Mouse (Mus musculus): ENCODE data around the gene Itpr3. TPM values are rescaled to one million over a fixed set of nuclear protein-coding genes. Genes with fewer than 3 reads are reported as not detected.

The Itpr3 gene
- polyA plus RNA-seq, 1 experiment: 21.9 TPM

GRCm38 (mm10) chr17:27121781-27122180 lies 64.7 kb downstream of the Itpr3 start:
- H3K9ac ChIP-seq (ENCODE audit: low read depth, poor library complexity, severe bottlenecking): no peak overlapping the region
- peaks cover 8% of the 10 kb centered on the region; the same call in 1 of the 2 replicates for H3K36me3 ChIP-seq (ENCODE audit: control insufficient read depth, insufficient read depth, low read length, poor library complexity, severe bottlenecking)
- H3K27me3 ChIP-seq (ENCODE audit: control insufficient read depth, insufficient read depth, low read length, poor library complexity, severe bottlenecking): no peaks in the 10 kb centered on the region
- no peaks in the 10 kb centered on the region for H3K9me3 ChIP-seq (replicated peaks; ENCODE audit: control insufficient read depth, insufficient read depth, low read length, poor library complexity, severe bottlenecking)
- H3K4me1 ChIP-seq (ENCODE audit: control insufficient read depth, insufficient read depth, low read length): no peaks in the 10 kb centered on the region
- TF ChIP-seq CTCF (IDR thresholded peaks at IDR 0.05; ENCODE audit: low read depth, low read length) (no peak), POLR2A (IDR thresholded peaks at IDR 0.05; ENCODE audit: insufficient read depth, low read length) (no peak)
- no peak overlapping the region for H3K4me3 ChIP-seq (ENCODE audit: low read depth, low read length)
- H3K27ac ChIP-seq (ENCODE audit: insufficient read depth, low read length): no peak overlapping the region

GRCm38 (mm10) chr17:27122701-27123100 lies 65.6 kb downstream of the Itpr3 start:
- Histone ChIP-seq H3K9ac (ENCODE audit: low read depth, poor library complexity, severe bottlenecking) (no peak overlapping the region), H3K27me3 (ENCODE audit: control insufficient read depth, insufficient read depth, low read length, poor library complexity, severe bottlenecking) (no peaks in the 10 kb centered on the region), H3K9me3 (replicated peaks; ENCODE audit: control insufficient read depth, insufficient read depth, low read length, poor library complexity, severe bottlenecking) (no peaks in the 10 kb centered on the region), H3K4me1 (ENCODE audit: control insufficient read depth, insufficient read depth, low read length) (no peaks in the 10 kb centered on the region), H3K36me3 (ENCODE audit: control insufficient read depth, insufficient read depth, low read length, poor library complexity, severe bottlenecking) (peaks cover 8% of the 10 kb centered on the region; the same call in 1 of the 2 replicates), H3K27ac (ENCODE audit: insufficient read depth, low read length) (no peak overlapping the region), H3K4me3 (ENCODE audit: low read depth, low read length) (no peak overlapping the region)
- no peak for TF ChIP-seq EP300 (IDR thresholded peaks at IDR 0.05; ENCODE audit: insufficient read depth, low read depth, low read length)
- TF ChIP-seq POLR2A (IDR thresholded peaks at IDR 0.05; ENCODE audit: insufficient read depth, low read length): no peak
- no peak for TF ChIP-seq CTCF (IDR thresholded peaks at IDR 0.05; ENCODE audit: low read depth, low read length)

GRCm38 (mm10) chr17:27123103-27123502 lies 66.0 kb downstream of the Itpr3 start:
- Histone ChIP-seq H3K4me1 (ENCODE audit: control insufficient read depth, insufficient read depth, low read length) (no peaks in the 10 kb centered on the region), H3K27me3 (ENCODE audit: control insufficient read depth, insufficient read depth, low read length, poor library complexity, severe bottlenecking) (no peaks in the 10 kb centered on the region), H3K27ac (ENCODE audit: insufficient read depth, low read length) (no peak overlapping the region), H3K9me3 (replicated peaks; ENCODE audit: control insufficient read depth, insufficient read depth, low read length, poor library complexity, severe bottlenecking) (no peaks in the 10 kb centered on the region), H3K9ac (ENCODE audit: low read depth, poor library complexity, severe bottlenecking) (no peak overlapping the region), H3K4me3 (ENCODE audit: low read depth, low read length) (no peak overlapping the region), H3K36me3 (ENCODE audit: control insufficient read depth, insufficient read depth, low read length, poor library complexity, severe bottlenecking) (peaks cover 8% of the 10 kb centered on the region; the same call in 1 of the 2 replicates)
- TF ChIP-seq EP300 (IDR thresholded peaks at IDR 0.05; ENCODE audit: insufficient read depth, low read depth, low read length) (no peak), CTCF (IDR thresholded peaks at IDR 0.05; ENCODE audit: low read depth, low read length) (no peak), POLR2A (IDR thresholded peaks at IDR 0.05; ENCODE audit: insufficient read depth, low read length) (no peak)

GRCm38 (mm10) chr17:27123813-27124375 lies 66.8 kb downstream of the Itpr3 start:
- H3K36me3 ChIP-seq (ENCODE audit: control insufficient read depth, insufficient read depth, low read length, poor library complexity, severe bottlenecking): peaks cover 8% of the 10 kb centered on the region; the same call in 1 of the 2 replicates
- no peak overlapping the region for H3K27ac ChIP-seq (ENCODE audit: insufficient read depth, low read length)
- H3K9me3 ChIP-seq (replicated peaks; ENCODE audit: control insufficient read depth, insufficient read depth, low read length, poor library complexity, severe bottlenecking): no peaks in the 10 kb centered on the region
- no peaks in the 10 kb centered on the region for H3K4me1 ChIP-seq (ENCODE audit: control insufficient read depth, insufficient read depth, low read length)
- no peaks in the 10 kb centered on the region for H3K27me3 ChIP-seq (ENCODE audit: control insufficient read depth, insufficient read depth, low read length, poor library complexity, severe bottlenecking)
- H3K9ac ChIP-seq (ENCODE audit: low read depth, poor library complexity, severe bottlenecking): no peak overlapping the region
- H3K4me3 ChIP-seq (ENCODE audit: low read depth, low read length): no peak overlapping the region
- no peak for TF ChIP-seq EP300 (IDR thresholded peaks at IDR 0.05; ENCODE audit: insufficient read depth, low read depth, low read length)
- no peak for TF ChIP-seq CTCF (IDR thresholded peaks at IDR 0.05; ENCODE audit: low read depth, low read length)
- no peak for TF ChIP-seq POLR2A (IDR thresholded peaks at IDR 0.05; ENCODE audit: insufficient read depth, low read length)

- Histone ChIP-seq H3K9me3 (replicated peaks; ENCODE audit: control insufficient read depth, insufficient read depth, low read length, poor library complexity, severe bottlenecking) (no peaks in the 10 kb centered on the region), H3K36me3 (ENCODE audit: control insufficient read depth, insufficient read depth, low read length, poor library complexity, severe bottlenecking) (peaks cover 8% of the 10 kb centered on the region; the same call in 1 of the 2 replicates), H3K27ac (ENCODE audit: insufficient read depth, low read length) (no peak overlapping the region), H3K27me3 (ENCODE audit: control insufficient read depth, insufficient read depth, low read length, poor library complexity, severe bottlenecking) (no peaks in the 10 kb centered on the region), H3K9ac (ENCODE audit: low read depth, poor library complexity, severe bottlenecking) (no peak overlapping the region), H3K4me1 (ENCODE audit: control insufficient read depth, insufficient read depth, low read length) (no peaks in the 10 kb centered on the region), H3K4me3 (ENCODE audit: low read depth, low read length) (no peak overlapping the region)
- TF ChIP-seq CTCF (IDR thresholded peaks at IDR 0.05; ENCODE audit: low read depth, low read length) (peak; percentile 99), POLR2A (IDR thresholded peaks at IDR 0.05; ENCODE audit: insufficient read depth, low read length) (no peak)
Observed at GRCm38 (mm10) chr17:27125185-27125584, 68.1 kb downstream of the Itpr3 start.

- peaks cover 8% of the 10 kb centered on the region; the same call in 1 of the 2 replicates for H3K36me3 ChIP-seq (ENCODE audit: control insufficient read depth, insufficient read depth, low read length, poor library complexity, severe bottlenecking)
- no peaks in the 10 kb centered on the region for H3K27me3 ChIP-seq (ENCODE audit: control insufficient read depth, insufficient read depth, low read length, poor library complexity, severe bottlenecking)
- H3K9me3 ChIP-seq (replicated peaks; ENCODE audit: control insufficient read depth, insufficient read depth, low read length, poor library complexity, severe bottlenecking): no peaks in the 10 kb centered on the region
- no peak overlapping the region for H3K9ac ChIP-seq (ENCODE audit: low read depth, poor library complexity, severe bottlenecking)
- no peaks in the 10 kb centered on the region for H3K4me1 ChIP-seq (ENCODE audit: control insufficient read depth, insufficient read depth, low read length)
- TF ChIP-seq EP300 (IDR thresholded peaks at IDR 0.05; ENCODE audit: insufficient read depth, low read depth, low read length) (no peak), CTCF (IDR thresholded peaks at IDR 0.05; ENCODE audit: low read depth, low read length) (no peak)
- no peak overlapping the region for H3K4me3 ChIP-seq (ENCODE audit: low read depth, low read length)
- H3K27ac ChIP-seq (ENCODE audit: insufficient read depth, low read length): no peak overlapping the region
Observed at GRCm38 (mm10) chr17:27125669-27126202, 68.6 kb downstream of the Itpr3 start.

Data from ES-Bruce4 (cell line).